Mouse (Mus musculus): ENCODE measurements around the gene Egr2. TPM values are rescaled to one million over a fixed set of nuclear protein-coding genes. Genes with fewer than 3 reads are reported as not detected.

Gene Egr2
- total and polyA plus RNA-seq, 3 experiments, result 1.0 to 4.7 (median 3.1) TPM

DNA sequence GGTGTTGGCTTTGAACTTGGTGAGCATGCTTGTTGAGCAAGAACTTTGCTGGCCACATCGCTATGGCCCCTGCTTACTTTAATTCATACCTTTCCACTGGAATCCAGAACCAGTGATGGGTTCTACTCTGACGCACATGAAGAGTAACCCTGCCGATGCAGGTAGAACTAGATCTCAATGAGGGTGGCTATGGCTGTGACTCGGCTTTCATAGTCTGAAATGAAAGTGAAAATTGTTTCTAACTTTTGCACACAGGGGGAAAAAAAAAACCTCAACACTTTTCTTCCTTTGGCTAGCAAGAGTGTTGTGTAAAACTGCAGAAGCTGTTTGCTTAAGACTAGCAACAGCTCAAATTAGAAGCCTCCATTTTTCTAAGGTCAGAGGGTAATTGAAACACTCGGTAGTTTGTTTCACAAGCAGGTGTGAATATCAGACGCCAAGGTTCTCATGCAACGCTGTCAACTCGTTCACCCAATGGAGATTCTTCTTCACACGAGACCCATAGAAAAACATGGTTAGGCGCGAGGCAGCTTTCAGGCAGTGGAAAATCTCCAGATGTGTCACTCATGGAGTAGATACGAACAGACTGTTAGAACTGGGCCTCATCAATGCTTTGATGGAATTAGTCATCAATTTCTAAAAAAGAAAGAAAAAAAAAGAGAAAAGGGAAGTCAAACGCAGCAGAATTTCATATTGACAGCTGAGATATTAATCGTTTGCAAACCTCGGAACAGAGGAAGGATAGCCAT is 38.0 kb upstream of the Egr2 start:
- Histone ChIP-seq H3K9me3 (replicated peaks; ENCODE audit: low read length) (no peaks in the 10 kb centered on the region), H3K27me3 (replicated peaks) (no peaks in the 10 kb centered on the region), H3K27ac (ENCODE audit: insufficient read depth, low read depth) (no peak overlapping the region), H3K4me2 (ENCODE audit: insufficient read depth, low read depth, poor library complexity, severe bottlenecking) (peak overlapping the region; percentile 81), H3K79me2 (replicated peaks; ENCODE audit: control insufficient read depth, extremely low read depth, insufficient read depth, poor library complexity, severe bottlenecking) (no peaks in the 10 kb centered on the region), H3K4me3 (replicated peaks in 1 of 3; ENCODE audit: low read depth in 2 of 3, low read length in 2 of 3, poor library complexity in 1 of 3) (no peak overlapping the region), H3K4me1 (ENCODE audit: control insufficient read depth in 1 of 2, insufficient read depth in 2 of 2) (peaks cover 6 to 32% of the 10 kb centered on the region in 2 experiments; a peak in 3 of 4 replicates), H3K36me3 (replicated peaks in 1 of 2; ENCODE audit: control insufficient read depth in 1 of 2, insufficient read depth in 1 of 2, low read length in 1 of 2) (no peaks in the 10 kb centered on the region), H3K9ac (ENCODE audit: insufficient read depth, low read depth) (peak overlapping the region; percentile 51)
- TF ChIP-seq SIN3A (IDR thresholded peaks at IDR 0.05; ENCODE audit: low read length), result no peak
- 0 out of 2 replicates have a peak, but pooled peaks have one; percentile 35 for TF ChIP-seq JUN (IDR thresholded peaks at IDR 0.05; ENCODE audit: insufficient read depth, low read depth, low read length)
- no peak for TF ChIP-seq POLR2AphosphoS2 (IDR thresholded peaks at IDR 0.05; ENCODE audit: low read depth, low read length)
- TF ChIP-seq ETS1 (conservative IDR thresholded peaks at IDR 0.05; ENCODE audit: low read depth, low read length), result peak; percentile 65
- TF ChIP-seq MAX (IDR thresholded peaks at IDR 0.05; ENCODE audit: low read length), result peak; percentile 69
- no peak for TF ChIP-seq USF1 (IDR thresholded peaks at IDR 0.05; ENCODE audit: low read depth, low read length)
- TF ChIP-seq CHD1 (IDR thresholded peaks at IDR 0.05; ENCODE audit: low read depth, low read length), result no peak
- TF ChIP-seq MEF2A (IDR thresholded peaks at IDR 0.05; ENCODE audit: borderline replicate concordance, low read depth, low read length), result 0 out of 2 replicates have a peak, but pooled peaks have one; percentile 16
- TF ChIP-seq USF2 (conservative IDR thresholded peaks at IDR 0.05; ENCODE audit: low read depth, low read length), result no peak
- TF ChIP-seq CHD2 (IDR thresholded peaks at IDR 0.05; ENCODE audit: low read length), result no peak
- TF ChIP-seq POLR2A (IDR thresholded peaks at IDR 0.05; ENCODE audit: low read depth, low read length), result no peak
- TF ChIP-seq ZNF384 (IDR thresholded peaks at IDR 0.05; ENCODE audit: low read depth, low read length), result peak; percentile 79
- TF ChIP-seq ZC3H11A (IDR thresholded peaks at IDR 0.05; ENCODE audit: low read depth, low read length), result no peak
- peak; percentile 33; the same call in 1 of the 2 replicates for TF ChIP-seq MXI1 (IDR thresholded peaks at IDR 0.05; ENCODE audit: low read depth, low read length)
- no peak for TF ChIP-seq ZKSCAN1 (IDR thresholded peaks at IDR 0.05; ENCODE audit: borderline replicate concordance, low read depth, low read length)
- peak; percentile 54; the same call in 1 of the 2 replicates for TF ChIP-seq IRF4 (IDR thresholded peaks at IDR 0.05; ENCODE audit: low read depth, low read length)
- TF ChIP-seq HCFC1 (IDR thresholded peaks at IDR 0.05; ENCODE audit: low read depth, low read length), result no peak
- peak; percentile 42; the same call in 1 of the 2 replicates for TF ChIP-seq TCF12 (IDR thresholded peaks at IDR 0.05; ENCODE audit: low read depth, low read length)
- TF ChIP-seq MAFK (IDR thresholded peaks at IDR 0.05; ENCODE audit: insufficient replicate concordance, low read length), result no peak
- TF ChIP-seq BHLHE40 (IDR thresholded peaks at IDR 0.05; ENCODE audit: low read depth, low read length), result peak; percentile 70
- peak; percentile 64 for TF ChIP-seq EP300 (IDR thresholded peaks at IDR 0.05; ENCODE audit: low read length)
- dilution Hi-C loops (cut with MboI; ENCODE audit: extremely low pct_ligation_motif_present, extremely low pct_unique_long_range_greater_than_20kb, low sequenced_read_pairs), result no loop called here
- peak; percentile 72 for DNase-seq (ENCODE audit: extremely low read depth)
- in situ Hi-C loops (cut with MboI; ENCODE audit: low pct_ligation_motif_present, low pct_unique_long_range_greater_than_20kb, low sequenced_read_pairs), result no loop called here
